Mouse (Mus musculus): ENCODE results near the gene Dvl1. TPM values are rescaled to one million over a fixed set of nuclear protein-coding genes. Genes with fewer than 3 reads are reported as not detected.

Dvl1 gene
- polyA plus RNA-seq, 1 experiment, result 128 TPM

- Histone ChIP-seq H3K4me3 (replicated peaks; ENCODE audit: extremely low read depth, low read depth, low read length) (no peak overlapping the region), H3K4me1 (ENCODE audit: control insufficient read depth, insufficient read depth, low read length) (peaks cover 27% of the 10 kb centered on the region)
- DNase-seq, result no peak
- 98% methylated on average over 12 of the region's 12 CpGs for WGBS
- TF ChIP-seq POLR2A (IDR thresholded peaks at IDR 0.05; ENCODE audit: borderline replicate concordance, extremely low read depth, low read depth, low read length) (no peak), CTCF (IDR thresholded peaks at IDR 0.05; ENCODE audit: insufficient read depth, low read length) (no peak)
Measured at GRCm38 (mm10) chr4:155896461-155896860, 49.3 kb downstream of the Dvl1 start.

- 94% methylated on average over 2 of the region's 2 CpGs for WGBS
- TF ChIP-seq CTCF (IDR thresholded peaks at IDR 0.05; ENCODE audit: insufficient read depth, low read length), result no peak
- TF ChIP-seq POLR2A (IDR thresholded peaks at IDR 0.05; ENCODE audit: borderline replicate concordance, extremely low read depth, low read depth, low read length), result no peak
- Histone ChIP-seq H3K4me1 (ENCODE audit: control insufficient read depth, insufficient read depth, low read length) (peaks cover 25% of the 10 kb centered on the region), H3K4me3 (replicated peaks; ENCODE audit: extremely low read depth, low read depth, low read length) (no peak overlapping the region)
- DNase-seq, result no peak
Measured at GRCm38 (mm10) chr4:155898318-155898717, 51.1 kb downstream of the Dvl1 start.

GRCm38 (mm10) chr4:155899355-155899754, 52.2 kb downstream of the Dvl1 start:
- TF ChIP-seq POLR2A (IDR thresholded peaks at IDR 0.05; ENCODE audit: borderline replicate concordance, extremely low read depth, low read depth, low read length) (no peak), CTCF (IDR thresholded peaks at IDR 0.05; ENCODE audit: insufficient read depth, low read length) (no peak)
- Histone ChIP-seq H3K4me3 (replicated peaks; ENCODE audit: extremely low read depth, low read depth, low read length) (no peak overlapping the region), H3K4me1 (ENCODE audit: control insufficient read depth, insufficient read depth, low read length) (peaks cover 19% of the 10 kb centered on the region)
- WGBS, result 84% methylated on average over 7 of the region's 7 CpGs
- DNase-seq, result no peak

GRCm38 (mm10) chr4:155901205-155901604, 54.0 kb downstream of the Dvl1 start:
- H3K4me1 ChIP-seq (ENCODE audit: control insufficient read depth, insufficient read depth, low read length), result 0 out of 2 replicates have a peak, but pooled peaks cover 6% of the 10 kb centered on the region
- H3K4me3 ChIP-seq (replicated peaks; ENCODE audit: extremely low read depth, low read depth, low read length), result no peak overlapping the region
- WGBS, result 27% methylated on average over 3 of the region's 3 CpGs
- no peak for DNase-seq
- TF ChIP-seq CTCF (IDR thresholded peaks at IDR 0.05; ENCODE audit: insufficient read depth, low read length), result no peak
- TF ChIP-seq POLR2A (IDR thresholded peaks at IDR 0.05; ENCODE audit: borderline replicate concordance, extremely low read depth, low read depth, low read length), result no peak

GRCm38 (mm10) chr4:155903246-155903645, 56.0 kb downstream of the Dvl1 start:
- DNase-seq, result peak; percentile 1
- H3K4me3 ChIP-seq (replicated peaks; ENCODE audit: extremely low read depth, low read depth, low read length), result no peak overlapping the region
- 0 out of 2 replicates have a peak, but pooled peaks cover 6% of the 10 kb centered on the region for H3K4me1 ChIP-seq (ENCODE audit: control insufficient read depth, insufficient read depth, low read length)
- WGBS, result 94% methylated on average over 13 of the region's 13 CpGs
- no peak for TF ChIP-seq POLR2A (IDR thresholded peaks at IDR 0.05; ENCODE audit: borderline replicate concordance, extremely low read depth, low read depth, low read length)
- TF ChIP-seq CTCF (IDR thresholded peaks at IDR 0.05; ENCODE audit: insufficient read depth, low read length), result no peak

- DNase-seq, result peak; percentile 3
- H3K4me3 ChIP-seq (replicated peaks; ENCODE audit: extremely low read depth, low read depth, low read length), result no peak overlapping the region
- 0 out of 2 replicates have a peak, but pooled peaks cover 6% of the 10 kb centered on the region for H3K4me1 ChIP-seq (ENCODE audit: control insufficient read depth, insufficient read depth, low read length)
- WGBS, result 93% methylated on average over 13 of the region's 13 CpGs
- no peak for TF ChIP-seq POLR2A (IDR thresholded peaks at IDR 0.05; ENCODE audit: borderline replicate concordance, extremely low read depth, low read depth, low read length)
Measured at GRCm38 (mm10) chr4:155904318-155905102, 57.3 kb downstream of the Dvl1 start.

GRCm38 (mm10) chr4:155905634-155906033, 58.4 kb downstream of the Dvl1 start:
- WGBS, result 91% methylated on average over 13 of the region's 13 CpGs
- Histone ChIP-seq H3K4me1 (ENCODE audit: control insufficient read depth, insufficient read depth, low read length) (0 out of 2 replicates have a peak, but pooled peaks cover 6% of the 10 kb centered on the region), H3K4me3 (replicated peaks; ENCODE audit: extremely low read depth, low read depth, low read length) (no peak overlapping the region)
- TF ChIP-seq CTCF (IDR thresholded peaks at IDR 0.05; ENCODE audit: insufficient read depth, low read length) (no peak), POLR2A (IDR thresholded peaks at IDR 0.05; ENCODE audit: borderline replicate concordance, extremely low read depth, low read depth, low read length) (no peak)
- peak; percentile 2 for DNase-seq

GRCm38 (mm10) chr4:155906125-155906524, 58.9 kb downstream of the Dvl1 start:
- Histone ChIP-seq H3K4me1 (ENCODE audit: control insufficient read depth, insufficient read depth, low read length) (0 out of 2 replicates have a peak, but pooled peaks cover 3% of the 10 kb centered on the region), H3K4me3 (replicated peaks; ENCODE audit: extremely low read depth, low read depth, low read length) (no peak overlapping the region)
- 81% methylated on average over 9 of the region's 9 CpGs for WGBS
- DNase-seq, result peak; percentile 2
- TF ChIP-seq POLR2A (IDR thresholded peaks at IDR 0.05; ENCODE audit: borderline replicate concordance, extremely low read depth, low read depth, low read length), result no peak

- no peak overlapping the region for H3K4me3 ChIP-seq (replicated peaks; ENCODE audit: extremely low read depth, low read depth, low read length)
- H3K4me1 ChIP-seq (ENCODE audit: control insufficient read depth, insufficient read depth, low read length), result no peaks in the 10 kb centered on the region
- DNase-seq, result no peak
- 63% methylated on average over 11 of the region's 11 CpGs for WGBS
- TF ChIP-seq CTCF (IDR thresholded peaks at IDR 0.05; ENCODE audit: insufficient read depth, low read length) (no peak), POLR2A (IDR thresholded peaks at IDR 0.05; ENCODE audit: borderline replicate concordance, extremely low read depth, low read depth, low read length) (no peak)
Measured at GRCm38 (mm10) chr4:155907003-155907402, 59.8 kb downstream of the Dvl1 start.

GRCm38 (mm10) chr4:155908281-155908680, 61.1 kb downstream of the Dvl1 start:
- TF ChIP-seq POLR2A (IDR thresholded peaks at IDR 0.05; ENCODE audit: borderline replicate concordance, extremely low read depth, low read depth, low read length) (no peak), CTCF (IDR thresholded peaks at IDR 0.05; ENCODE audit: insufficient read depth, low read length) (no peak)
- Histone ChIP-seq H3K4me3 (replicated peaks; ENCODE audit: extremely low read depth, low read depth, low read length) (no peak overlapping the region), H3K4me1 (ENCODE audit: control insufficient read depth, insufficient read depth, low read length) (no peaks in the 10 kb centered on the region)
- DNase-seq, result peak; percentile 1
- 66% methylated on average over 7 of the region's 7 CpGs for WGBS
